Mouse (Mus musculus): ENCODE measurements at regions not wholly inside any gene's neighbourhood (a gene's known extent, or its start where the extent isn't known, plus 50 kb on each side); places are given as distances from the start of the nearest gene placed in this dataset.

DNA sequence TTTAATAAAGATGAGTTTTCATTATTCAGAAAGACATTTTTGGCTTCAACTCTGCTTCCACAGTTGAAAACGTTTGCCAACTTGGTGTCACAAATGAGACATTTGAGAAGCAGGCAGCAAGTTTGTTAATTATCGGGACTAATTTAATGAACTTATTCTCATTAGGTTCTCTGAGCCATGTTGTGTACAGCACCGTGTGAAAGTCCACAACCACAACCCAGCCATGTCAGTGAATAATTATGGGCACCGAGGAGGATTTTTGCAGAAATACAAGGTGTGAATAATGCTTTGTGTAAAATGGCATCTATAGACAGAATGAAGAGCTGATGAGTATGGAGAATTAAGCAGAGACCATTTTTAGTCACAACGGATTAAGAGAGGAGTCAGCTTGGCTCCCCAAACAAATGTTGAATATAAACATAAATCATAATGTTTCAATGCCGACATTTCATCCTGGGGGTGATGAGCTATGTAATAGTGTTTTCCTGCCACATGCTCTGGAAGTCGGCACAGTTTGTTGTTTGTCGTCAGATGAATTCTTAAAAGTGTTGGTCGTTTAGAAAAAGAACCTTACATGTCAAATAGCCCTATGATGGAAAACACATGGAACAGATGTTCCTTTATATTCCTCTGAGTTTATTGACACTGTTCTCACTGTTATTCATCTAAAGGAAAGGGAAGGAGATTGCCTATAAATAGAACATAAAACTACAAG, 234.5 kb upstream of the Cdh8 start:
- TF ChIP-seq HCFC1 (IDR thresholded peaks at IDR 0.05; ENCODE audit: borderline replicate concordance, insufficient read depth, low read length) (no peak), MAFK (IDR thresholded peaks at IDR 0.05; ENCODE audit: insufficient read depth, low read depth, low read length) (no peak), ZNF384 (IDR thresholded peaks at IDR 0.05; ENCODE audit: low read depth, low read length) (no peak), ZC3H11A (IDR thresholded peaks at IDR 0.05; ENCODE audit: borderline replicate concordance, low read depth, low read length) (no peak), CHD2 (IDR thresholded peaks at IDR 0.05; ENCODE audit: low read depth, low read length) (no peak)

All from ES-E14 (cell line).